Mouse (Mus musculus): ENCODE results near the gene Atcay.

DNA sequence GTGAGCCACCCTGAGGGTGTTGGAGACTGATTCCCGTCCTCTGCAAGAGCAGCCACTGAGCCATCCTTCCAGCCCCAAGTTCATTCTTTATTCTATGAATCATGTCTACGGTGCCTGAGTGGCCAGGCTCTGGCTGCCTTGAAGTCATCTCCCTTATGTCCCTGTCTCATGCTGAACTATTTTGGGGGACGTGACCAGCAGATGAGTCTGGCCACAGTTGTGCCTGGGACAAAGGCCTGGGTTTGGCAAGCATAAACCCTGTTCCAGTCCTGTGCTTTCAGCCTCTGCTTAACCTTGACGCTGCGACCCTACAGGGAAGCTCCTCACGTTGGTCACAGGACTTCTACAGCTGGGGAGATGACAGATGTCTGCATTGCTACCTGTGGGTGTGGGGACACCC is 33.3 kb downstream of the Atcay start:
- no peak for TF ChIP-seq POLR2A (IDR thresholded peaks at IDR 0.05; ENCODE audit: insufficient read depth, low read depth, low read length)
- no peak for TF ChIP-seq CTCF (IDR thresholded peaks at IDR 0.05; ENCODE audit: insufficient read depth, low read depth, low read length)
